Mouse (Mus musculus): ENCODE data around the gene Slc25a18.

The Slc25a18 gene

GRCm38 (mm10) chr6:120841754-120842153 is 68.4 kb downstream of the Slc25a18 start:
- DNase-seq (ENCODE audit: low spot score) = no peak
